Mouse (Mus musculus): Measurements from ENCODE around the gene Pard3.

Gene Pard3

GRCm38 (mm10) chr8:127136781-127137180 is 73.1 kb downstream of the Pard3 start:
- no peak for DNase-seq (ENCODE audit: low read depth, low spot score)

- peak; percentile 82 for DNase-seq (ENCODE audit: low read depth, low spot score)
Observed at GRCm38 (mm10) chr8:127139154-127139553, 75.5 kb downstream of the Pard3 start.

GRCm38 (mm10) chr8:127140945-127141344 is 77.3 kb downstream of the Pard3 start:
- no peak for DNase-seq (ENCODE audit: low read depth, low spot score)

- peak; percentile 45 for DNase-seq (ENCODE audit: low read depth, low spot score)
Observed at GRCm38 (mm10) chr8:127143641-127144040, 79.9 kb downstream of the Pard3 start.

- DNase-seq (ENCODE audit: low read depth, low spot score): no peak
Observed at GRCm38 (mm10) chr8:127144562-127144961, 80.9 kb downstream of the Pard3 start.

GRCm38 (mm10) chr8:127145135-127145534 is 81.4 kb downstream of the Pard3 start:
- DNase-seq (ENCODE audit: low read depth, low spot score): no peak

- no peak for DNase-seq (ENCODE audit: low read depth, low spot score)
Observed at GRCm38 (mm10) chr8:127146055-127146454, 82.4 kb downstream of the Pard3 start.

- DNase-seq (ENCODE audit: low read depth, low spot score): no peak
Observed at GRCm38 (mm10) chr8:127148821-127149220, 85.1 kb downstream of the Pard3 start.

GRCm38 (mm10) chr8:127150645-127151044 is 87.0 kb downstream of the Pard3 start:
- no peak for DNase-seq (ENCODE audit: low read depth, low spot score)

GRCm38 (mm10) chr8:127151706-127152105 is 88.0 kb downstream of the Pard3 start:
- DNase-seq (ENCODE audit: low read depth, low spot score): no peak

GRCm38 (mm10) chr8:127157087-127157486 is 93.4 kb downstream of the Pard3 start:
- DNase-seq (ENCODE audit: low read depth, low spot score): no peak

GRCm38 (mm10) chr8:127159421-127159966 is 95.8 kb downstream of the Pard3 start:
- peak; percentile 65 for DNase-seq (ENCODE audit: low read depth, low spot score)

- DNase-seq (ENCODE audit: low read depth, low spot score): no peak
Observed at GRCm38 (mm10) chr8:127161854-127162253, 98.2 kb downstream of the Pard3 start.

- DNase-seq (ENCODE audit: low read depth, low spot score): no peak
Observed at GRCm38 (mm10) chr8:127162821-127163220, 99.1 kb downstream of the Pard3 start.

- no peak for DNase-seq (ENCODE audit: low read depth, low spot score)
Observed at GRCm38 (mm10) chr8:127164326-127165280, 100.9 kb downstream of the Pard3 start.

- DNase-seq (ENCODE audit: low read depth, low spot score): no peak
Observed at GRCm38 (mm10) chr8:127168496-127168895, 104.8 kb downstream of the Pard3 start.

- no peak for DNase-seq (ENCODE audit: low read depth, low spot score)
Observed at GRCm38 (mm10) chr8:127169361-127169760, 105.7 kb downstream of the Pard3 start.

- peak; percentile 55 for DNase-seq (ENCODE audit: low read depth, low spot score)
Observed at GRCm38 (mm10) chr8:127170372-127170771, 106.7 kb downstream of the Pard3 start.

- DNase-seq (ENCODE audit: low read depth, low spot score): no peak
Observed at GRCm38 (mm10) chr8:127170930-127171329, 107.2 kb downstream of the Pard3 start.

GRCm38 (mm10) chr8:127173483-127173882 is 109.8 kb downstream of the Pard3 start:
- DNase-seq (ENCODE audit: low read depth, low spot score): no peak

GRCm38 (mm10) chr8:127174411-127174810 is 110.7 kb downstream of the Pard3 start:
- no peak for DNase-seq (ENCODE audit: low read depth, low spot score)

- no peak for DNase-seq (ENCODE audit: low read depth, low spot score)
Observed at GRCm38 (mm10) chr8:127175160-127175836, 111.6 kb downstream of the Pard3 start.
